Mouse (Mus musculus) limb, embryonic 11.5 days (tissue): ENCODE measurements around the gene Uck1. TPM values are rescaled to one million over a fixed set of nuclear protein-coding genes. Genes with fewer than 3 reads are reported as not detected.

Experiments
- ATAC-seq: fragments of 200-750 bp; cut with Nextera tagmentation; 2 replicates; pipeline ENCODE4 v1.8.0; 2017; ENCODE audit warnings: low read depth; ENCODE audit not compliant: insufficient number of reproducible peaks, low FRiP score, low TSS enrichment
- DNase-seq: peaks from one replicate; pipeline ENCODE4 v3.0.0-alpha.2; 2015; ENCODE audit warnings: low spot score
- H3K27ac ChIP-seq: fragments of 300-500 bp; sonication (generic); replicated peaks from 2 replicates; pipeline ENCODE4 v1.5.1; 2014; ENCODE audit warnings: low read depth, mild to moderate bottlenecking, low read length
- H3K27me3 ChIP-seq: fragments of 300-500 bp; sonication (generic); 2 replicates; pipeline ENCODE4 v1.6.1; 2014; ENCODE audit warnings: mild to moderate bottlenecking, low read length, mixed read lengths; ENCODE audit not compliant: control insufficient read depth, insufficient read depth
- H3K36me3 ChIP-seq: fragments of 300-500 bp; sonication (generic); 2 replicates; pipeline ENCODE4 v1.6.1; 2014; ENCODE audit warnings: mild to moderate bottlenecking, low read length, moderate library complexity, mixed read lengths; ENCODE audit not compliant: control insufficient read depth, insufficient read depth
- H3K4me1 ChIP-seq: fragments of 300-500 bp; sonication (generic); 2 replicates; pipeline ENCODE4 v1.6.1; 2014; ENCODE audit warnings: low read length, mixed read lengths; ENCODE audit not compliant: control insufficient read depth, insufficient read depth
- H3K4me2 ChIP-seq: fragments of 300-500 bp; sonication (generic); 2 replicates; pipeline ENCODE4 v1.6.1; 2014; ENCODE audit warnings: low read depth, mild to moderate bottlenecking, moderate library complexity; ENCODE audit not compliant: severe bottlenecking
- H3K4me3 ChIP-seq: fragments of 300-500 bp; sonication (generic); 2 replicates; pipeline ENCODE4 v1.5.1; 2014; ENCODE audit warnings: low read depth, low read length
- H3K9ac ChIP-seq: fragments of 300-500 bp; sonication (generic); 2 replicates; pipeline ENCODE4 v1.6.1; 2014; ENCODE audit warnings: mild to moderate bottlenecking, low read length
- H3K9me3 ChIP-seq: fragments of 300-500 bp; sonication (generic); 2 replicates; pipeline ENCODE4 v1.6.1; 2016; ENCODE audit warnings: low read length; ENCODE audit not compliant: control insufficient read depth
- WGBS: fragments of 180-500 bp; shearing (Covaris S2); extraction: QIAGEN DNeasy Blood & Tissue Kit; methylation state at CpG from one replicate; pipeline ENCODE4 v1.1.7; 2014; 5-methylcytosine and 5-hydroxymethylcytosine counted together
- polyA plus RNA-seq: library from polyadenylated mRNA; unstranded; fragments of >200 nt; fragmentation: Nextera tagmentation; extraction: Ambion mirVana; gene quantifications from 2 replicates; pipeline ENCODE4 v1.2.1, GENCODE M21; 2014

The Uck1 gene
- polyA plus RNA-seq, 1 experiment from 2014 or later = 61.5 TPM

DNA sequence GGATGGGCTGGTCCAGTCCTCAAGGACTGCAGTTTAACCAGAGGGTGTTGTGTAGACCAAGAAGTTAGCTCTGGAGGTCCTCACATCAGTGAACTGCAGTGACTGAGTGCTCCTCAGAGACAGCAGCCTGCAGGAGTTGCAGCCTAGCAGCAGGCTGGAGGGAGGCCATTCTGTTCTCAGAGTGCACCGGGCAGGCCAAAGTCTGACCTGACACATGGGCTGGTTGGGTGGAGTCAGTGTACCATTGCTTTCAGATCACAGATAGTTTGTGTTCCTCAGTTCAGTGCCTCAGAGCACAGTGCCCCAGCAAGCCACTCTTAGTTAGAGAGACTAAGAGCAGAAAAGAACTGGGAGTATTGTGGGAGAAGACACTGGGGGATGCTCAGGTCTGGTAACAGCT, 52.3 kb downstream of the Uck1 start:
- 93% methylated on average over 1 of the region's 1 CpGs for WGBS
- ATAC-seq (no peak), DNase-seq (no peak)
- H3K9me3 ChIP-seq = no peaks in the 10 kb centered on the region
- H3K27me3 ChIP-seq = no peaks in the 10 kb centered on the region
- no peak overlapping the region for H3K4me3 ChIP-seq
- peaks cover 54% of the 10 kb centered on the region for H3K36me3 ChIP-seq
- H3K9ac ChIP-seq = no peak overlapping the region
- no peak overlapping the region for H3K4me2 ChIP-seq
- no peak overlapping the region for H3K27ac ChIP-seq
- no peaks in the 10 kb centered on the region for H3K4me1 ChIP-seq

Other genes with a start within 250 kb of the Uck1 start
- 1.9 and 2.1 TPM in 2 replicates for gene Fam78a, start 175.3 kb downstream of the Uck1 start, polyA plus RNA-seq
- gene Plpp7, start 164.6 kb downstream of the Uck1 start, polyA plus RNA-seq = 2.7 and 3.8 TPM in 2 replicates
- 62.5 and 72.5 TPM in 2 replicates for gene Prrc2b, start 109.1 kb downstream of the Uck1 start, polyA plus RNA-seq
- gene Pomt1, start 23.6 kb downstream of the Uck1 start, polyA plus RNA-seq = 18.7 TPM in 2 replicates
- gene Golga2, start 27.2 kb upstream of the Uck1 start, polyA plus RNA-seq = 18.1 and 18.9 TPM in 2 replicates
- gene Swi5, start 27.9 kb upstream of the Uck1 start, polyA plus RNA-seq = 272 and 354 TPM in 2 replicates
- gene Ciz1, start 92.2 kb upstream of the Uck1 start, polyA plus RNA-seq = 52.2 and 67.8 TPM in 2 replicates
- 36.1 and 39.9 TPM in 2 replicates for gene Dnm1, start 93.2 kb upstream of the Uck1 start, polyA plus RNA-seq
- 39.4 and 44.4 TPM in 2 replicates for gene 1110008P14Rik, start 121.8 kb upstream of the Uck1 start, polyA plus RNA-seq
- 0.35 TPM in 1 of 2 replicates, not detected in the other for gene Lcn2, start 128.1 kb upstream of the Uck1 start, polyA plus RNA-seq
- gene Ptges2, start 135.7 kb upstream of the Uck1 start, polyA plus RNA-seq = 29.0 and 32.3 TPM in 2 replicates
- gene Naif1, start 190.3 kb upstream of the Uck1 start, polyA plus RNA-seq = 5.6 and 6.9 TPM in 2 replicates
- gene Slc25a25, start 191.3 kb upstream of the Uck1 start, polyA plus RNA-seq = 19.2 and 21.9 TPM in 2 replicates